Mouse (Mus musculus): Measurements from ENCODE around the gene Sirt2.

Gene Sirt2

GRCm38 (mm10) chr7:28767462-28767965 lies 979 bp downstream of the Sirt2 start, which contains the start of gene Nfkbib:
Nfkbib (minus strand) TSS chr7:28767512.
- no peak for DNase-seq

GRCm38 (mm10) chr7:28769414-28769958 lies 3.0 kb downstream of the Sirt2 start:
- DNase-seq: no peak

GRCm38 (mm10) chr7:28770309-28770708 lies 3.8 kb downstream of the Sirt2 start:
- no peak for DNase-seq

GRCm38 (mm10) chr7:28771867-28772266 lies 5.3 kb downstream of the Sirt2 start:
- no peak for DNase-seq

- DNase-seq: no peak
Observed at GRCm38 (mm10) chr7:28773163-28773562, 6.6 kb downstream of the Sirt2 start.

- DNase-seq: no peak
Observed at GRCm38 (mm10) chr7:28774164-28774563, 7.6 kb downstream of the Sirt2 start.

- DNase-seq: no peak
Observed at GRCm38 (mm10) chr7:28775129-28775528, 8.6 kb downstream of the Sirt2 start.

- no peak for DNase-seq
Observed at GRCm38 (mm10) chr7:28778825-28779224, 12.3 kb downstream of the Sirt2 start.

GRCm38 (mm10) chr7:28780067-28780658 lies 13.6 kb downstream of the Sirt2 start:
- peak; percentile 62 to 90 for DNase-seq

GRCm38 (mm10) chr7:28780857-28781256 lies 14.3 kb downstream of the Sirt2 start:
- DNase-seq: no peak

GRCm38 (mm10) chr7:28781261-28781663 lies 14.7 kb downstream of the Sirt2 start:
- no peak for DNase-seq

- DNase-seq: no peak
Observed at GRCm38 (mm10) chr7:28785161-28785560, 18.6 kb downstream of the Sirt2 start.

GRCm38 (mm10) chr7:28787884-28788283 lies 21.3 kb downstream of the Sirt2 start:
- DNase-seq: no peak

GRCm38 (mm10) chr7:28788307-28789195 lies 22.0 kb downstream of the Sirt2 start, which contains the start of gene Rinl:
Rinl (plus strand) TSS chr7:28788969.
- no peak for DNase-seq

GRCm38 (mm10) chr7:28789235-28789634 lies 22.7 kb downstream of the Sirt2 start:
- DNase-seq: no peak

GRCm38 (mm10) chr7:28790066-28790806 lies 23.7 kb downstream of the Sirt2 start:
- peak in 1 of 2 experiments; percentile 26 for DNase-seq

- DNase-seq: no peak
Observed at GRCm38 (mm10) chr7:28791706-28792105, 25.2 kb downstream of the Sirt2 start.

GRCm38 (mm10) chr7:28792391-28793185 lies 26.1 kb downstream of the Sirt2 start:
- DNase-seq: no peak

GRCm38 (mm10) chr7:28793834-28794233 lies 27.3 kb downstream of the Sirt2 start:
- no peak for DNase-seq

GRCm38 (mm10) chr7:28794496-28794895 lies 28.0 kb downstream of the Sirt2 start:
- no peak for DNase-seq

GRCm38 (mm10) chr7:28795832-28796231 lies 29.3 kb downstream of the Sirt2 start:
- DNase-seq: no peak

- peak; percentile 80 to 87 for DNase-seq
Observed at GRCm38 (mm10) chr7:28796562-28796975, 30.0 kb downstream of the Sirt2 start.
